Mouse (Mus musculus) T-helper 2 cell (primary cell): ENCODE results near the gene Tnxb.
"Not testable (repeated sequence)": the region's sequence is repeated elsewhere in the genome, so short reads cannot be mapped to it uniquely, and the experiment has no call there.

ENCODE experiments used
- in situ Hi-C: fragments of 300-600 bp; cut with MboI, MseI; formaldehyde crosslinking; loops from one replicate; pipeline ENCODE4 v1.15.1; 2025; ENCODE audit warnings: high pct_unique_total_duplicates

The Tnxb gene

GRCm38 (mm10) chr17:34683686-34684220, 13.4 kb downstream of the Tnxb start:
- in situ Hi-C loops: no loop called here

- in situ Hi-C loops: no loop called here
Measured at GRCm38 (mm10) chr17:34684253-34684893, 14.0 kb downstream of the Tnxb start.

- in situ Hi-C loops: loop anchor here (5.0 kb wide), 1 partner anchor 82 kb away; no protein-coding TSS in a partner anchor
Measured at GRCm38 (mm10) chr17:34685120-34686110, 15.1 kb downstream of the Tnxb start.

GRCm38 (mm10) chr17:34688889-34689288, 18.6 kb downstream of the Tnxb start:
- in situ Hi-C loops: loop anchor here (5.0 kb wide), 1 partner anchor 78 kb away; no protein-coding TSS in a partner anchor

- in situ Hi-C loops: no loop called here
Measured at GRCm38 (mm10) chr17:34690458-34690857, 20.1 kb downstream of the Tnxb start.

- in situ Hi-C loops: no loop called here
Measured at GRCm38 (mm10) chr17:34692906-34693305, 22.6 kb downstream of the Tnxb start.

- in situ Hi-C loops: loop anchor here (5.0 kb wide), 1 partner anchor 83 kb away; no protein-coding TSS in a partner anchor
Measured at GRCm38 (mm10) chr17:34699575-34700408, 29.5 kb downstream of the Tnxb start.

GRCm38 (mm10) chr17:34700671-34701071, 30.3 kb downstream of the Tnxb start:
- in situ Hi-C loops: loop anchor here (5.0 kb wide), 1 partner anchor 82 kb away; no protein-coding TSS in a partner anchor

GRCm38 (mm10) chr17:34706476-34706875, 36.1 kb downstream of the Tnxb start:
- in situ Hi-C loops: not testable (repeated sequence)

- in situ Hi-C loops: no loop called here
Measured at GRCm38 (mm10) chr17:34712951-34713350, 42.6 kb downstream of the Tnxb start.

- in situ Hi-C loops: not testable (repeated sequence)
Measured at GRCm38 (mm10) chr17:34714181-34714907, 44.0 kb downstream of the Tnxb start.

GRCm38 (mm10) chr17:34714908-34715445, 44.6 kb downstream of the Tnxb start:
- in situ Hi-C loops: not testable (repeated sequence)

GRCm38 (mm10) chr17:34715451-34715850, 45.1 kb downstream of the Tnxb start:
- in situ Hi-C loops: not testable (repeated sequence)

- in situ Hi-C loops: no loop called here
Measured at GRCm38 (mm10) chr17:34716247-34716646, 45.9 kb downstream of the Tnxb start.

- in situ Hi-C loops: no loop called here
Measured at GRCm38 (mm10) chr17:34717401-34717800, 47.1 kb downstream of the Tnxb start.

GRCm38 (mm10) chr17:34719886-34720285, 49.6 kb downstream of the Tnxb start:
- in situ Hi-C loops: loop anchor here (5.0 kb wide), 1 partner anchor 82 kb away; the partner anchor contains the start of gene Cyp21a1

- in situ Hi-C loops: loop anchor here (5.0 kb wide), 1 partner anchor 80 kb away; the partner anchor contains the start of gene Cyp21a1
Measured at GRCm38 (mm10) chr17:34722238-34722637, 51.9 kb downstream of the Tnxb start.

GRCm38 (mm10) chr17:34723066-34723465, 52.7 kb downstream of the Tnxb start:
- in situ Hi-C loops: loop anchor here (5.0 kb wide), 1 partner anchor 79 kb away; the partner anchor contains the start of gene Cyp21a1

- in situ Hi-C loops: no loop called here
Measured at GRCm38 (mm10) chr17:34727887-34728286, 57.6 kb downstream of the Tnxb start.

- in situ Hi-C loops: not testable (repeated sequence)
Measured at GRCm38 (mm10) chr17:34729155-34729554, 58.8 kb downstream of the Tnxb start.
